Mouse (Mus musculus) CD8-positive naive resting alpha-beta T cell, adult 57 days (primary cell): ENCODE results near the gene Dcpp2. TPM values are rescaled to one million over a fixed set of nuclear protein-coding genes. Genes with fewer than 3 reads are reported as not detected.

ENCODE experiments used
- total RNA-seq: library from RNA; stranded (reverse); gene quantifications from one replicate; pipeline ENCODE4 v1.2.4, GENCODE M21; 2023

Dcpp2 gene
- not detected for total RNA-seq

DNA sequence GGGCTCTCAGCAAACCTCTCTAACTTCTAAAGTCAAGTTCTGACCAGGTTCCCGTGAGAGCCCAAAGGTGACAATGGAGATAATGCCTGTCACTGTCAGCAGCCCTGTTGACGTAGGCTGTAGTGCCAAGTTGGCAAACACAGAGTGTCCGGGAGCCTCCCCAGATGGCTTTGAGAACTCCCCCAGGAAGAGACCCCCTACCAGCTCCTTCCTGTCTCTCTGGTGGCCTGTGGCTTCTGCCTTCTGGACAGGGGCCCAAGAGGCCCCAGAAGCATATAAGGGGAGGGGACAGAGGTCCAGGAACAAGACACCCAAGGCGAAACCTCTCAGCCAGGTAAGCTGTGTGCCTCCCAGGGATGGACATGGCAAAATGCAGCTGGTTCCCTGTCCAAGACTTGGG, at the start of gene Dcpp2, which contains the start of gene Dcpp1:
TSS of gene Dcpp2 (plus strand) at position 305 of the 400 bp plus-strand sequence.
TSS of gene Dcpp1 (plus strand) at position 301 of the 400 bp plus-strand sequence.

DNA sequence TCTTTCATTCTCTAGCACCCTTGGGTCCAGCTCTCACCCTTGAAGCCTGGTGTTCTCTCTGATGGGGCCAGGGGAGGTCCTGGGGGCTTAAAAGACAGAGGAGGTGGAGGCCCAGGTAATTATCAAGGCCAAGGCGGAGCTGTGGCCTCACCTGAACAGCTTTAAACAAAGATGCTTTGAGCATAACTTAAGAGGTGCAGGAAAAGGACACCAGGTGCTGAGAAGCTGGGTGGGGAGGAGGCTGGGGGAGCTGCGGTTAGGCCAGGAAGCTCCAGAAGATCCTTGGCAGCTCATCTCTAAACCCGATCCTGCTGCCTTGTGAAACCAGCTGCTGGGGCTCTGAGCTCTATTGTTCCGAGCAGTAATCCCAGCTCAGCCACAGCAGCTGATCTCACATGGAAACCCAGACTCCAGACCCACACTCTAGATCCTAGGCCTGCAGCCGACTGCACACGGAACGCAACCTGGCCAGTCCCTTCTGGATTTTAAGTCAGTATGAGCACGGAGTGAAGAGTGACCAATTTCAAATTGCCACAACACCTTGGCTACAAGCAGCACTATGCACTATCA, 44.6 kb upstream of the Dcpp2 start, which contains the start of gene Prss33:
TSS of gene Prss33 (minus strand) at position 51 of the 570 bp plus-strand sequence.

DNA sequence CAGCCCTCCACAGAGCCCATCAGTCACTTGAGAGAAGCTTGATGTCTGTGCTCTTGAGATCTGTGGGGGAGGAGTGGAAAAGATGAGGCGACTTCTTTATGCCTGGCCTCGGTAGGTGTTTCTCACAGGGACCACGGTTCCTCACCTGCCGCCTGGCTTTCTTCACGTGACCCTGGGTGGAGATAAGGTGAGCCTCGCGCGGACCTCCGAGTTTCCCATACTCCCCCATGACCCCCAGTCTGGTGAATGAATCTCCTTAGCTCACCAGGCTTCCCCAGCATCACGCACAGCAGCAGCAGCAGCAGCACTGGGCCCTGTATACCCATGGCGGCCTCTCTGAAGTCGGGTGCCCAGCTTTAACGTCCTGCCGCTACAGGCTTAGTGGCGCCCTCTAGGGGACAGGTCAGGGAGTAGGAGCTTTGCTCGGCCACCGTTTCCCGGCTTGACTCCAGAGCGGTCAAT, 36.8 kb upstream of the Dcpp2 start, which contains the start of the genes Prss32 and Prss41:
TSS of gene Prss32 (plus strand) at position 44 of the 462 bp plus-strand sequence.
TSS of gene Prss41 (minus strand) at position 361 of the 462 bp plus-strand sequence.

DNA sequence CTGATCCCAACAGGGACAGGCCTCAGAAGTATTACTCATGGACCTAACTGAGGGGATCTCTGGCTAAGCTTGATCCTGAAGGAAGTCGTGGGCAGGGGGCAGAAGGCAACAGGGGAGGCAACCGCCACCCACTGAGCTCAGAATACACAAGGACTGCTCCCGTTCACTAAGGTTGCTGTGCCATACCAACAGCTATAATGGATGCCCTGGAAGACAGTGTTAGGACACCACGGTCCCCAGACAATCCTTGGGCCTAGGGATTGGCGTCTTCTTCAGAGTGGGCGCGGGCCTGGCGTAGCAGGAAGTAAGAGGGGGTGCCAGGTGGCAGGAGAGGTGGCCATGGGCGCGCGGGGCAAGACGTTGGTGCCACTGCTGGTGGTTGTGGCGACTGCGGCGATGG, 12.9 kb upstream of the Dcpp2 start, which contains the start of gene Prss21:
TSS of gene Prss21 (plus strand) at position 301 of the 400 bp plus-strand sequence.

DNA sequence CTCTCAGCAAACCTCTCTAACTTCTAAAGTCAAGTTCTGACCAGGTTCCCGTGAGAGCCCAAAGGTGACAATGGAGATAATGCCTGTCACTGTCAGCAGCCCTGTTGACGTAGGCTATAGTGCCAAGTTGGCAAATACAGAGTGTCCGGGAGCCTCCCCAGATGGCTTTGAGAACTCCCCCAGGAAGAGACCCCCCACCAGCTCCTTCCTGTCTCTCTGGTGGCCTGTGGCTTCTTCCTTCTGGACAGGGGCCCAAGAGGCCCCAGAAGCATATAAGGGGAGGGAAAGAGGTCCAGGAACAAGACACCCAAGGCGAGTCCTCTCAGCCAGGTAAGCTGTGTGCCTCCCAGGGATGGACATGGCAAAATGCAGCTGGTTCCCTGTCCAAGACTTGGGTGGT, 36.5 kb downstream of the Dcpp2 start, which contains the start of gene Dcpp3:
TSS of gene Dcpp3 (plus strand) at position 301 of the 400 bp plus-strand sequence.

DNA sequence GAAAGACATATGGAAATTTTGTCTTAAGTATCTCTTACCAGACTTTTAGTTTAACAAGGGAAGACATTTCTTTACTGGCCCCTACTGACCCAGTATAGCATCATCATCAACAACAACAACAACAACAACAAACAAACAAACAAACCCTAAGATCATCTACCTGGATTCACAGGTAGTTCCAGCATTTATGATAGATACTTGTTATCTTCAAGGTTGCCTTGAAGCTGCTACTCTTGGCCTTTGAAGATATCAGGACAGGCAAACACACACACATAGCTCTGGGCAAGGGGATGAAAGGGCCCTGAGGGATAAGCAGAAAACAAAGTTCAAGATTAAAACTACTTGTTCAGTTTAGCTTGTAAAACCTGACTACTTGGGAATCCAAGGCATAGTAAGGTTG, 60.7 kb downstream of the Dcpp2 start, which contains the start of gene Sbp:
TSS of gene Sbp (plus strand) at position 301 of the 400 bp plus-strand sequence.

Other genes starting within 250 kb of the Dcpp2 start
- 0.34 TPM for gene Mmp25, start 235.6 kb upstream of the Dcpp2 start, total RNA-seq
- 0.34 TPM for gene Bicdl2, start 220.4 kb upstream of the Dcpp2 start, total RNA-seq
- 34.9 TPM for gene Hcfc1r1, start 207.3 kb upstream of the Dcpp2 start, total RNA-seq
- 23.4 TPM for gene Thoc6, start 207.0 kb upstream of the Dcpp2 start, total RNA-seq
- 38.4 TPM for gene Tnfrsf12a, start 203.4 kb upstream of the Dcpp2 start, total RNA-seq
- gene Cldn6, start 201.6 kb upstream of the Dcpp2 start, total RNA-seq, result not detected
- gene Cldn9, start 196.9 kb upstream of the Dcpp2 start, total RNA-seq, result not detected
- not detected for gene 1520401A03Rik, start 158.1 kb upstream of the Dcpp2 start, total RNA-seq
- 35.0 TPM for gene Pkmyt1, start 154.5 kb upstream of the Dcpp2 start, total RNA-seq
- gene Paqr4, start 140.0 kb upstream of the Dcpp2 start, total RNA-seq, result 2.6 TPM
- gene Kremen2, start 135.0 kb upstream of the Dcpp2 start, total RNA-seq, result 1.1 TPM
- 23.9 TPM for gene Flywch1, start 109.3 kb upstream of the Dcpp2 start, total RNA-seq
- not detected for gene Flywch2, start 94.8 kb upstream of the Dcpp2 start, total RNA-seq
- gene Srrm2, start 90.3 kb upstream of the Dcpp2 start, total RNA-seq, result 1,331 TPM
- 176 TPM for gene Elob, start 51.7 kb upstream of the Dcpp2 start, total RNA-seq
- gene Prss33, start 44.8 kb upstream of the Dcpp2 start, total RNA-seq, result not detected
- not detected for gene Prss32, start 37.0 kb upstream of the Dcpp2 start, total RNA-seq
- gene Prss41, start 36.7 kb upstream of the Dcpp2 start, total RNA-seq, result 0.86 TPM
- not detected for gene Prss21, start 12.8 kb upstream of the Dcpp2 start, total RNA-seq
- not detected for gene Dcpp1, start within 50 bp of the Dcpp2 start, total RNA-seq
- gene Dcpp3, start 36.6 kb downstream of the Dcpp2 start, total RNA-seq, result not detected
- gene Sbp, start 60.8 kb downstream of the Dcpp2 start, total RNA-seq, result not detected
- gene Sbpl, start 74.4 kb downstream of the Dcpp2 start, total RNA-seq, result not detected
- gene Prss30, start 99.7 kb downstream of the Dcpp2 start, total RNA-seq, result 3.3 TPM
- not detected for gene Prss22, start 117.2 kb downstream of the Dcpp2 start, total RNA-seq
- not detected for gene Prss27, start 157.3 kb downstream of the Dcpp2 start, total RNA-seq
- 29.3 TPM for gene Kctd5, start 192.6 kb downstream of the Dcpp2 start, total RNA-seq